Mouse (Mus musculus) gastrocnemius, postnatal 4 days (tissue): ENCODE data around the gene Thy1. TPM values are rescaled to one million over a fixed set of nuclear protein-coding genes. Genes with fewer than 3 reads are reported as not detected.

ENCODE experiments used
- total RNA-seq, 2 experiments: library from RNA; stranded (reverse); gene quantifications; 2 replicates each; pipeline ENCODE4 v1.2.3; 2021

Gene Thy1
- total RNA-seq, 2 experiments from 2014 or later: 21.7 to 33.0 TPM

Other genes with a start within 250 kb of the Thy1 start
- 100 to 1,000 TPM in 1 of 2 experiments, 10 to 100 TPM in 1; 96.7 to 121 TPM for gene Usp2, start 23.6 kb downstream of the Thy1 start, total RNA-seq
- not detected for gene Mfrp, start 58.3 kb downstream of the Thy1 start, total RNA-seq
- gene C1qtnf5, start 63.9 kb downstream of the Thy1 start, total RNA-seq: 10 to 100 TPM; 12.9 to 15.0 TPM
- under 1 TPM in 1 of 2 experiments, not detected in 1; 0.10 TPM for gene Gm49380, start 70.1 kb downstream of the Thy1 start, total RNA-seq
- gene Rnf26, start 70.1 kb downstream of the Thy1 start, total RNA-seq: 10 to 100 TPM; 22.0 to 22.9 TPM
- 100 to 1,000 TPM; 156 to 169 TPM for gene Mcam, start 91.1 kb downstream of the Thy1 start, total RNA-seq
- gene Cbl, start 190.7 kb downstream of the Thy1 start, total RNA-seq: 10 to 100 TPM; 25.4 to 28.7 TPM
- not detected for gene Ccdc153, start 197.3 kb downstream of the Thy1 start, total RNA-seq
- gene Pdzd3, start 208.1 kb downstream of the Thy1 start, total RNA-seq: under 1 TPM; 0.37 to 0.39 TPM
- 10 to 100 TPM; 22.7 to 23.0 TPM for gene Nlrx1, start 225.2 kb downstream of the Thy1 start, total RNA-seq
- gene Abcg4, start 245.2 kb downstream of the Thy1 start, total RNA-seq: 1 to 10 TPM; 1.5 TPM